ENCODE assay signal across 8 mouse cellular contexts in the genomic region with DNA sequence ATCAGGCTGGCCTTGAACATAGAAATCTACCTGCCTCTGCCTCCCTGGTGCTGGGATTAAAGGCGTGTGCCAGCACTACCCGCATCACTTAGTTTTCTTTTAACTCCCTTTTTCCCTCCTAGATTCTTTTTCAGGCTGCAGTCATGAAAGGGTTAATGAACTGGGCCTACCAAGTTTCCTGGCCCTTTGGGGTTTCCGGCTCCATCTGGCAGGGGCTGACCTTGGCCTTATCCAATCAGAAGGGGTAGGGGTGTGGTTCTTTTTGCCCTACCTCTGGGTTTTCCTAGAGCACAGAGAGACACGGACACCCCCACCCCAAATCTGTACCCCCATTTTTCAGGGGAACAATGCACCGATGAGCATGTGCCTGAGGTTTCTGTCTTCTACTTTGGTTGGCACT. TPM values are rescaled to one million over a fixed set of nuclear protein-coding genes. Genes with fewer than 3 reads are reported as not detected.
DNase-seq lines count a peak whose midpoint lies in the region; ATAC-seq and TF ChIP-seq lines count a peak whose summit lies in the region.

No protein-coding gene starts in this region.

- ATAC-seq in erythroid progenitor cell, adult 5-6 weeks (replicated peaks; ENCODE audit: low FRiP score, poor library complexity, severe bottlenecking) = no peak

- H3K27ac ChIP-seq in thymus, adult 2 months (ENCODE audit: control insufficient read depth, insufficient read depth, low read length) = no peak overlapping the region
- peak overlapping the region; percentile 51 for H3K27ac ChIP-seq in embryonic facial prominence, embryonic 10.5 days (replicated peaks)
- no peak overlapping the region for H3K27ac ChIP-seq in heart, embryonic 10.5 days

- no peak overlapping the region for H3K4me3 ChIP-seq in thymus, adult 2 months (ENCODE audit: control insufficient read depth, insufficient read depth, low read length)
- peak overlapping the region; percentile 97 for H3K4me3 ChIP-seq in embryonic facial prominence, embryonic 10.5 days
- peak overlapping the region; percentile 19; the same call in 1 of the 2 replicates for H3K4me3 ChIP-seq in heart, embryonic 10.5 days

- no peaks in the 10 kb centered on the region for H3K9me3 ChIP-seq in embryonic facial prominence, embryonic 10.5 days
- H3K9me3 ChIP-seq in heart, embryonic 10.5 days = no peaks in the 10 kb centered on the region

- no peaks in the 10 kb centered on the region for H3K27me3 ChIP-seq in thymus, adult 2 months (ENCODE audit: control insufficient read depth, insufficient read depth, low read length)
- no peaks in the 10 kb centered on the region for H3K27me3 ChIP-seq in embryonic facial prominence, embryonic 10.5 days (replicated peaks; ENCODE audit: low read depth, poor library complexity, severe bottlenecking)
- H3K27me3 ChIP-seq in heart, embryonic 10.5 days (ENCODE audit: insufficient read depth, poor library complexity, severe bottlenecking) = no peaks in the 10 kb centered on the region

- peaks cover 21% of the 10 kb centered on the region for H3K4me1 ChIP-seq in thymus, adult 2 months (replicated peaks; ENCODE audit: control insufficient read depth, insufficient read depth, low read length)
- peaks cover 38% of the 10 kb centered on the region for H3K4me1 ChIP-seq in embryonic facial prominence, embryonic 10.5 days
- H3K4me1 ChIP-seq in heart, embryonic 10.5 days = peaks cover 26% of the 10 kb centered on the region

- WGBS in thymus, adult 2 months = 6% methylated on average over 5 of the region's 5 CpGs
- 48% methylated on average over 5 of the region's 5 CpGs for WGBS in embryonic facial prominence, embryonic 10.5 days
- WGBS in heart, embryonic 10.5 days = 46% methylated on average over 5 of the region's 5 CpGs

- no peak for TF ChIP-seq CTCF in thymus, adult 2 months (IDR thresholded peaks at IDR 0.05; ENCODE audit: borderline replicate concordance, control insufficient read depth, extremely low read depth, insufficient read depth, low read length, poor library complexity)

- DNase-seq in thymus, adult 2 months = peak; percentile 65
- DNase-seq in thymus, adult 18-20 months = no peak
- DNase-seq in embryonic facial prominence, embryonic 10.5 days (ENCODE audit: low spot score) = peak; percentile 85
- DNase-seq in heart, embryonic 10.5 days (ENCODE audit: low spot score) = no peak
- DNase-seq in kidney, adult 9 months = peak; percentile 83
- peak; percentile 76 for DNase-seq in lung, postnatal 14 days
- DNase-seq in spleen, postnatal 4 days (ENCODE audit: low spot score in 2 of 2) = peak; percentile 79 to 86

- TF ChIP-seq POLR2A in thymus, adult 2 months (IDR thresholded peaks at IDR 0.05; ENCODE audit: control insufficient read depth, extremely low read depth, insufficient read depth, low read length, poor library complexity) = no peak

- peaks cover 49% of the 10 kb centered on the region for H3K36me3 ChIP-seq in thymus, adult 2 months (ENCODE audit: control insufficient read depth, insufficient read depth, low read length)
- H3K36me3 ChIP-seq in embryonic facial prominence, embryonic 10.5 days (replicated peaks) = peaks cover 75% of the 10 kb centered on the region
- H3K36me3 ChIP-seq in heart, embryonic 10.5 days = peaks cover 59% of the 10 kb centered on the region

RNA-seq across cellular contexts. Expression of a gene that starts 3.1 kb away (rescaled TPM):
- polyA plus RNA-seq in thymus, adult 2 months (2012; rRNA removed) = 79.6 and 92.0 TPM in 2 replicates
- 212 and 216 TPM in 2 replicates for polyA plus RNA-seq in embryonic facial prominence, embryonic 10.5 days (2016; fragmentation: Nextera tagmentation; extraction: Ambion mirVana)
- 113 and 140 TPM in 2 replicates for polyA plus RNA-seq in heart, embryonic 10.5 days (2016; fragmentation: Nextera tagmentation; extraction: Ambion mirVana)
- 59.9 and 70.3 TPM in 2 replicates for total RNA-seq in erythroid progenitor cell, adult 5-6 weeks (2015; ENCODE audit: low replicate concordance)
- 84.2 and 125 TPM in 2 replicates for total RNA-seq in erythroid progenitor cell, adult 5-6 weeks (2017; ENCODE audit: low replicate concordance)

RNA-seq across cellular contexts. Expression of a gene that starts 8.9 kb away (rescaled TPM):
- polyA plus RNA-seq in thymus, adult 2 months (2012; rRNA removed) = 39.4 and 42.0 TPM in 2 replicates
- polyA plus RNA-seq in embryonic facial prominence, embryonic 10.5 days (2016; fragmentation: Nextera tagmentation; extraction: Ambion mirVana) = 45.2 and 47.8 TPM in 2 replicates
- polyA plus RNA-seq in heart, embryonic 10.5 days (2016; fragmentation: Nextera tagmentation; extraction: Ambion mirVana) = 25.7 and 32.8 TPM in 2 replicates
- total RNA-seq in erythroid progenitor cell, adult 5-6 weeks (2015; ENCODE audit: low replicate concordance) = 0.84 and 3.2 TPM in 2 replicates
- total RNA-seq in erythroid progenitor cell, adult 5-6 weeks (2017; ENCODE audit: low replicate concordance) = 3.7 and 4.4 TPM in 2 replicates

RNA-seq across cellular contexts. Expression of a gene that starts 15.4 kb away (rescaled TPM):
- polyA plus RNA-seq in thymus, adult 2 months (2012; rRNA removed) = 72.3 and 73.1 TPM in 2 replicates
- polyA plus RNA-seq in embryonic facial prominence, embryonic 10.5 days (2016; fragmentation: Nextera tagmentation; extraction: Ambion mirVana) = 28.9 and 30.1 TPM in 2 replicates
- polyA plus RNA-seq in heart, embryonic 10.5 days (2016; fragmentation: Nextera tagmentation; extraction: Ambion mirVana) = 17.4 and 24.4 TPM in 2 replicates
- total RNA-seq in erythroid progenitor cell, adult 5-6 weeks (2015; ENCODE audit: low replicate concordance) = 6.5 and 9.6 TPM in 2 replicates
- total RNA-seq in erythroid progenitor cell, adult 5-6 weeks (2017; ENCODE audit: low replicate concordance) = 7.1 and 14.0 TPM in 2 replicates

RNA-seq across cellular contexts. Expression of a gene that starts 15.6 kb away (rescaled TPM):
- polyA plus RNA-seq in thymus, adult 2 months (2012; rRNA removed) = 11.9 and 13.5 TPM in 2 replicates
- polyA plus RNA-seq in embryonic facial prominence, embryonic 10.5 days (2016; fragmentation: Nextera tagmentation; extraction: Ambion mirVana) = 3.1 and 3.8 TPM in 2 replicates
- polyA plus RNA-seq in heart, embryonic 10.5 days (2016; fragmentation: Nextera tagmentation; extraction: Ambion mirVana) = 3.2 and 5.2 TPM in 2 replicates
- not detected in 2 replicates for total RNA-seq in erythroid progenitor cell, adult 5-6 weeks (2015; ENCODE audit: low replicate concordance)
- not detected in 2 replicates for total RNA-seq in erythroid progenitor cell, adult 5-6 weeks (2017; ENCODE audit: low replicate concordance)

RNA-seq across cellular contexts. Expression of a gene that starts 22.1 kb away (rescaled TPM):
- 251 and 292 TPM in 2 replicates for polyA plus RNA-seq in thymus, adult 2 months (2012; rRNA removed)
- 550 and 554 TPM in 2 replicates for polyA plus RNA-seq in embryonic facial prominence, embryonic 10.5 days (2016; fragmentation: Nextera tagmentation; extraction: Ambion mirVana)
- polyA plus RNA-seq in heart, embryonic 10.5 days (2016; fragmentation: Nextera tagmentation; extraction: Ambion mirVana) = 378 and 459 TPM in 2 replicates
- total RNA-seq in erythroid progenitor cell, adult 5-6 weeks (2015; ENCODE audit: low replicate concordance) = 198 and 228 TPM in 2 replicates
- total RNA-seq in erythroid progenitor cell, adult 5-6 weeks (2017; ENCODE audit: low replicate concordance) = 92.0 and 153 TPM in 2 replicates

Comparison
In these comparisons a context has a peak if more than half of its experiments do, and no peak if none do; other contexts are left out.
1. DNase-seq: peak in thymus, adult 2 months (single experiment), embryonic facial prominence, embryonic 10.5 days (single experiment), kidney, adult 9 months (single experiment), lung, postnatal 14 days (single experiment) and spleen, postnatal 4 days (2 of 2); none in thymus, adult 18-20 months (0 of 2) and heart, embryonic 10.5 days (single experiment).